Mouse (Mus musculus): ENCODE data around the gene Tmub1.

- no peak for TF ChIP-seq CTCF (IDR thresholded peaks at IDR 0.05; ENCODE audit: extremely low read depth, insufficient read depth, insufficient read length, insufficient replicate concordance)
- no peak for TF ChIP-seq POLR2A (IDR thresholded peaks at IDR 0.05; ENCODE audit: low read depth, low read length)
These were observed 35.6 kb downstream of the Tmub1 start for GRCm38 (mm10) chr5:24412063-24412462.
